Mouse (Mus musculus) liver, adult 2 months (tissue): ENCODE measurements around the gene Atxn2l.

Source experiments
- CTCF ChIP-seq: fragments of 200-500 bp; IDR thresholded peaks from 2 replicates; pipeline ENCODE4 v1.5.1; 2011; ENCODE audit warnings: low read depth, low read length, control low read depth
- POLR2A ChIP-seq: fragments of 200-500 bp; IDR thresholded peaks from 2 replicates; pipeline ENCODE4 v1.6.1; 2011; ENCODE audit warnings: low read length, control low read depth; ENCODE audit not compliant: insufficient read depth; ENCODE audit errors: extremely low read depth

GRCm38 (mm10) chr7:126453861-126454260, 49.4 kb downstream of the Atxn2l start:
- TF ChIP-seq CTCF (no peak), POLR2A (no peak)
